Mouse (Mus musculus): ENCODE measurements around the gene Mtus2.

DNA sequence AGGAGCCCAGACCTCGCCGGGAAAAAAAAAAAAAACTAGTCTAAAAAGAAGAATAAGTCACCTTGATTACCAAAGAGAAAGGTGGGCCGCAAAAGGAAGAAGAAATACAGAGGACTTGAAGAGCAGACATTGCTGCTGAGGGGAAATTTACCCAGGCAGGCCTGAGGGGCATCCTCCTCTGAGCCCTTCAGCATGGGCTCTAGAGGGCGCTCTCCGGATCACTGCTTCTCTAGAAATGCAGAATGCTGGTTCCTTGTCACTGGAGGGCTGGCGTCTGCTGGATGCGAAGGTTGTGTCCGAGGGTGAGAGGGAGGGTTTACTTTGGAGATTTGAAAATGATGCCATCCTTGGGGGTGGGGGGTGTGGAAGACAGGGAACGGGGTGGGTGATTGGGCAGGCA is 279.5 kb downstream of the Mtus2 start:
- TF ChIP-seq CTCF (IDR thresholded peaks at IDR 0.05) (peak; percentile 55), EP300 (IDR thresholded peaks at IDR 0.05) (no peak)
